Mouse (Mus musculus): ENCODE measurements around the gene Gm45140.

DNA sequence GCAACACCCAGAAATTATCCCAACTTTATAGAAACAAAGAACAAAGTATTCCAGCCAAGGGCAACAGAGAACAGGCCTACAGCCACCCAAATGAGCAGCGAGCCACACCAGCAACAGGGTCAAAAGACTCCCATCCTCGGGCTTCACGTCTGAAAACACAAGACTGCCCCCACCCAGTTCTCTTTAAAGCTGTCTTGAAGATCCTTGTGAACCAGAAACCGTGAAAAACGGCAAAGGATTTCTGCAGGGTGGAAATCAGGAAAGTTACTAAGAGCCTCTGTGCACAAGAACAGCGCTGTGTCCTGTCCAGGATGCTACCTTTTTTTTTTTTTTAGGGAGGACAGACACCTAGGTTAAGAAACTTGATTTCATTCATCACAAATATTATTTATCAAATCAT is 25.3 kb downstream of the Gm45140 start:
- TF ChIP-seq UBTF (IDR thresholded peaks at IDR 0.05; ENCODE audit: borderline replicate concordance, insufficient read depth, low read depth, low read length) (no peak), ZMIZ1 (IDR thresholded peaks at IDR 0.05; ENCODE audit: low read depth, low read length) (no peak), RCOR1 (IDR thresholded peaks at IDR 0.05; ENCODE audit: low read depth, low read length) (no peak), ELF1 (IDR thresholded peaks at IDR 0.05; ENCODE audit: low read depth, low read length) (no peak), POLR2A (IDR thresholded peaks at IDR 0.05; ENCODE audit: control insufficient read depth in 1 of 2, insufficient read depth in 1 of 2, low read depth in 1 of 2, low read length in 2 of 2, poor library complexity in 1 of 2) (no peak), CTCF (IDR thresholded peaks at IDR 0.05 in 2 of 3, conservative IDR thresholded peaks at IDR 0.05 in 1 of 3; ENCODE audit: control insufficient read depth in 1 of 3, insufficient read depth in 1 of 3, low read depth in 2 of 3, low read length in 3 of 3, poor library complexity in 1 of 3, severe bottlenecking in 1 of 3) (no peak), MAX (IDR thresholded peaks at IDR 0.05; ENCODE audit: low read length) (no peak), GABPA (IDR thresholded peaks at IDR 0.05; ENCODE audit: low read depth, low read length) (no peak), MAZ (IDR thresholded peaks at IDR 0.05; ENCODE audit: low read depth, low read length) (no peak), POLR2AphosphoS5 (IDR thresholded peaks at IDR 0.05; ENCODE audit: borderline replicate concordance, low read depth, low read length) (no peak)
